Mouse (Mus musculus) hindbrain, embryonic 15.5 days (tissue): ENCODE results near the gene Gkn1. TPM values are rescaled to one million over a fixed set of nuclear protein-coding genes. Genes with fewer than 3 reads are reported as not detected.

Experiments
- ATAC-seq: fragments of 200-750 bp; cut with Nextera tagmentation; 2 replicates; pipeline ENCODE4 v1.8.0; 2017; ENCODE audit warnings: low read depth, moderate number of reproducible peaks, moderate TSS enrichment; ENCODE audit not compliant: low FRiP score
- H3K27ac ChIP-seq: fragments of 300-500 bp; sonication (generic); replicated peaks from 2 replicates; pipeline ENCODE4 v1.5.1; 2015; ENCODE audit warnings: mild to moderate bottlenecking, inconsistent platforms
- H3K27me3 ChIP-seq: fragments of 300-500 bp; sonication (generic); 2 replicates; pipeline ENCODE4 v1.6.1; 2015; ENCODE audit warnings: control low read depth, inconsistent platforms
- H3K36me3 ChIP-seq: fragments of 300-500 bp; sonication (generic); 2 replicates; pipeline ENCODE4 v1.6.1; 2015; ENCODE audit warnings: control low read depth, inconsistent platforms
- H3K4me1 ChIP-seq: fragments of 300-500 bp; sonication (generic); replicated peaks from 2 replicates; pipeline ENCODE4 v1.6.1; 2015; ENCODE audit warnings: control low read depth, inconsistent platforms
- H3K4me2 ChIP-seq: fragments of 300-500 bp; sonication (generic); 2 replicates; pipeline ENCODE4 v1.6.1; 2015; ENCODE audit warnings: moderate library complexity, mild to moderate bottlenecking, inconsistent platforms
- H3K4me3 ChIP-seq: fragments of 300-500 bp; sonication (generic); 2 replicates; pipeline ENCODE4 v1.5.1; 2015; ENCODE audit warnings: mild to moderate bottlenecking, inconsistent platforms
- H3K9ac ChIP-seq: fragments of 300-500 bp; sonication (generic); 2 replicates; pipeline ENCODE4 v1.6.1; 2015; ENCODE audit warnings: inconsistent platforms
- H3K9me3 ChIP-seq: fragments of 300-500 bp; sonication (generic); 2 replicates; pipeline ENCODE4 v1.6.1; 2016; ENCODE audit warnings: control low read depth, inconsistent platforms
- WGBS: fragments of 180-500 bp; shearing (Covaris S2); methylation state at CpG from one replicate; pipeline ENCODE4 v1.1.7; 2015; 5-methylcytosine and 5-hydroxymethylcytosine counted together
- polyA plus RNA-seq: library from polyadenylated mRNA; unstranded; fragments of >200 nt; fragmentation: Nextera tagmentation; extraction: Ambion mirVana; gene quantifications from 2 replicates; pipeline ENCODE4 v1.2.1, GENCODE M21; 2015

Gene Gkn1
- polyA plus RNA-seq, 1 experiment from 2014 or later: not detected

DNA sequence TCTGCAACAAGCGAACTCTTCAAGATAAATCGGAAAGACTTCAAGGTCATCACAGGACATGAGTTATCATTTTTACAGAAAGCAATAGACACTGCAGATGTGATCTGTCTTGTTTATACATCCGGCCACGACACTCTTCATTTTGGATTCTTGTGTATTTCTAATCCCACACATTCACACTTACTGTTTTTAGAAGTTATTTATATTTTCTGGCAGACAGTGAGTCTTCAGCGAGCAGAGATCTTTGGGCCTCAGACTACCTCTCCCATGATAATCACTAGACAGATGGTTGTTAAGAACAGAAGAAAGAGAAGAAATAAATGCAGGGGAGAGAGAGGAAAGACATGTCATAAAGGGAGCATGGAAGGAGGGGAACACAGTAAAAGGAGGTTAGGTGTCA is 18.5 kb upstream of the Gkn1 start:
- 92% methylated on average over 5 of the region's 5 CpGs for WGBS
- Histone ChIP-seq H3K27ac (no peak overlapping the region), H3K9me3 (no peaks in the 10 kb centered on the region), H3K36me3 (no peaks in the 10 kb centered on the region), H3K9ac (no peak overlapping the region), H3K4me2 (no peak overlapping the region), H3K27me3 (no peaks in the 10 kb centered on the region), H3K4me1 (no peaks in the 10 kb centered on the region), H3K4me3 (no peak overlapping the region)
- no peak for ATAC-seq

DNA sequence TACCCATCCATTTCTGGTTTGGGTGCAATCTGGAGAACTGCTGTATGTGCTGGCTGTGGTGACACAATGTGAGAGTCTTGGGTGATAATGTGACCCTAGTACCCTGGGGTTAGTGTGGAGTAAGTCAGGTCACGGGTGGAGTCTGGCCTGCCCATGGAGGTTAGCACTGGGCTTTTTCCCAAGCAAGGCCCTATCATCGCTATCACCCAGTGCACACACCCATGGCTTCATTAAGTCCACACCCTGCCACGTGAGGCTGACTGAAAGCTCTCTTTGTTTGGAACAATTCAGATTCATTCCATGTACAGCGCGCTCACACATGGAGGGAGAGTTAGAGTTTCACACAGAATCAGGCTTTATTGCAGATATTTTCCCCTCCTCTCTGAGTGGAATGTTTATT is 3.7 kb upstream of the Gkn1 start:
- Histone ChIP-seq H3K4me2 (no peak overlapping the region), H3K9ac (no peak overlapping the region), H3K4me3 (no peak overlapping the region), H3K27ac (no peak overlapping the region), H3K9me3 (no peaks in the 10 kb centered on the region), H3K27me3 (no peaks in the 10 kb centered on the region), H3K4me1 (no peaks in the 10 kb centered on the region), H3K36me3 (no peaks in the 10 kb centered on the region)
- ATAC-seq: no peak
- 64% methylated on average over 5 of the region's 5 CpGs for WGBS

DNA sequence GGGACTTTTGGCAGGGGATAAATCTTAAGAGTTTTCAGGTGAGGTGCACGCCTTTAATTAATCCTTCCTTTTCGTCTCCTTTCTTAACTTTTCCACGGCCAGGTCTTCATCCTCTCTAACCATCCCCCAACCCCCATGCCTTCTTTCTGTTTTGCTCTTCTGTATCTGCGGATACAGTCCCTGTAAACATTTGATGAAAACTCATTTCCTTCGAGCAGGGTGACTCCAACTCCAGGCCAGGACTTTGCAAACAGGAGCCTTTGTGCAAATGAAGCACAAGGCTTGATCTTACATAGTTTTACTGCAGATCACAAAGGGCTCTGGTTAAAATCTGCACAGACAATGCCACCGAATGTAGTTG is 14.8 kb downstream of the Gkn1 start:
- H3K9me3 ChIP-seq: no peaks in the 10 kb centered on the region
- 0 out of 2 replicates have a peak overlapping the region, but pooled peaks have one; percentile 63 for H3K4me3 ChIP-seq
- WGBS: 36% methylated on average over 6 of the region's 6 CpGs
- peak; percentile 5; the same call in 1 of the 2 replicates for ATAC-seq
- no peaks in the 10 kb centered on the region for H3K36me3 ChIP-seq
- no peak overlapping the region for H3K4me2 ChIP-seq
- H3K27me3 ChIP-seq: 0 out of 2 replicates have a peak, but pooled peaks cover 3% of the 10 kb centered on the region
- no peak overlapping the region for H3K27ac ChIP-seq
- H3K4me1 ChIP-seq: peaks cover 16% of the 10 kb centered on the region
- H3K9ac ChIP-seq: no peak overlapping the region

GRCm38 (mm10) chr6:87335091-87335934 is 15.4 kb downstream of the Gkn1 start, which contains the start of gene Antxr1:
Gene Antxr1, minus strand, starts transcription at chr6:87335821.
- Histone ChIP-seq H3K4me2 (peak within 1 kb of the TSS; percentile 86), H3K4me1 (peaks cover 16% of the 10 kb centered on the region), H3K36me3 (no peaks in the 10 kb centered on the region), H3K27me3 (0 out of 2 replicates have a peak, but pooled peaks cover 3% of the 10 kb centered on the region), H3K9me3 (no peaks in the 10 kb centered on the region), H3K9ac (peak within 1 kb of the TSS; percentile 67), H3K4me3 (peak within 1 kb of the TSS; percentile 63), H3K27ac (peak within 1 kb of the TSS; percentile 69)
- under 1% methylated on average over 54 of the region's 54 CpGs for WGBS
- peak; percentile 79 for ATAC-seq

DNA sequence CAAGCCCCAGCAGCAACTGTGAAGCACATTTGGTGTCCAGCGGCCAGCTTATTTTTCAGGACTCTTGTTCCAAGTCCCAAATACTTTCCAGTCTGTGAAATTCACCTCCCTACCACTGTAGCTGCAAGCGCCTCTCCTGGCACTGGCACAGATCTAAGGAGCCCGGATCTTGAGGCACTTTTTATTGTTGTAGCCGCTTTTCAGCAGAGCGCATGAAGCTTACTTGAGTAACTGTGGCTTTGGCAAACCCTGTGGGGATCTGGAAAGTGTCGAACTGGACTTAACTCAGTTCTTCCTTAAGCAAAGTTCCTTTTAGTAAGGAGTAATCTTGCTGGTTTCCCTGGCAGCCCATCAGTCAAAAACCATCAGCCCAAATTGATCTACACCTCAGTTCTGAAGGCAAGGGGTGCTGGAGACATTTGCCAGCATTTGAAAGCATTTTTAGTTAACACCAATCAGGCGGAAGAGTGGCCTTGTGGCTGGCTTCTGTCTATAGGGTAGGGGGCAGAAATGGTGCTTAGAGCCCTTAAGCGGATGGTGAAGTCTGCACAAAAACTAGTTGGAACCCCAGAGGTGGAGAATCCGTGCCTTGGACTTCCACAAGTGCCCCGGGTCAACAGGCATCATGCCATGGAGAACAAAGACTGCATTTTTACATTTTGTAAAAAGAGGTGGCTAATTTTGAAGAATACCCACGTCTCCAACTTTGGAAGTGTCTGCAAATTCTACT is 16.2 kb downstream of the Gkn1 start:
- Histone ChIP-seq H3K36me3 (no peaks in the 10 kb centered on the region), H3K4me1 (peaks cover 16% of the 10 kb centered on the region), H3K4me3 (peak overlapping the region; percentile 63), H3K27me3 (0 out of 2 replicates have a peak, but pooled peaks cover 3% of the 10 kb centered on the region), H3K4me2 (peak overlapping the region; percentile 86), H3K27ac (peak overlapping the region; percentile 69), H3K9me3 (no peaks in the 10 kb centered on the region), H3K9ac (peak overlapping the region; percentile 67)
- 10% methylated on average over 11 of the region's 11 CpGs for WGBS
- peak; percentile 67; the same call in 1 of the 2 replicates for ATAC-seq

- WGBS: 73% methylated on average over 2 of the region's 2 CpGs
- H3K9ac ChIP-seq: no peak overlapping the region
- H3K27me3 ChIP-seq: 0 out of 2 replicates have a peak, but pooled peaks cover 3% of the 10 kb centered on the region
- H3K27ac ChIP-seq: no peak overlapping the region
- peaks cover 25% of the 10 kb centered on the region for H3K4me1 ChIP-seq
- H3K36me3 ChIP-seq: no peaks in the 10 kb centered on the region
- ATAC-seq: no peak
- H3K4me3 ChIP-seq: no peak overlapping the region
- H3K9me3 ChIP-seq: no peaks in the 10 kb centered on the region
- H3K4me2 ChIP-seq: peak overlapping the region; percentile 86
Observed at GRCm38 (mm10) chr6:87332380-87332779, 18.4 kb downstream of the Gkn1 start.

GRCm38 (mm10) chr6:87328265-87329173 is 22.2 kb downstream of the Gkn1 start:
- no peaks in the 10 kb centered on the region for H3K9me3 ChIP-seq
- 0 out of 2 replicates have a peak, but pooled peaks cover 11% of the 10 kb centered on the region for H3K4me1 ChIP-seq
- 65% methylated on average over 22 of the region's 22 CpGs for WGBS
- H3K4me2 ChIP-seq: no peak overlapping the region
- H3K27ac ChIP-seq: no peak overlapping the region
- no peak overlapping the region for H3K9ac ChIP-seq
- H3K4me3 ChIP-seq: no peak overlapping the region
- ATAC-seq: 0 out of 2 replicates have a peak, but pooled peaks have one; percentile 45
- H3K36me3 ChIP-seq: no peaks in the 10 kb centered on the region
- H3K27me3 ChIP-seq: no peaks in the 10 kb centered on the region

DNA sequence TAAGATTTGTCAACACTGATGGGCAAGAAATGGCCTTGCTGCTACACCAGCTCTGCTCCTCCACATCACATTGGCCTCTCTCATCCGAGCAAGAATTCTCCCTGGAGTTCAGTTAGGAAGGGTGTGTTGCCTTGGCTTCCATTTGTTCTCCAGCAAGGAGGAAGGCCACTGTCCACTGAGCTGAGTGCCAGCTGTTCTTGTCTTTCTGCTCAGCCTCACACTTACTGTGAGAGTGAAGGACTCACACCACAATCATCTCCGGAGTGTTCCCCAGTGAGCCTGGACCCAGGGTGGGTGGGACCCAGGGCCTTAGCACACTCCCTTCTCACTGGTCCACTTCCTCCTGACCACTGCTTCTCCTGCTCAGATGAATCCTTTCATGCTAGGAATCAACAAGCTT is 23.8 kb downstream of the Gkn1 start:
- ATAC-seq: no peak
- 95% methylated on average over 2 of the region's 2 CpGs for WGBS
- Histone ChIP-seq H3K4me1 (0 out of 2 replicates have a peak, but pooled peaks cover 8% of the 10 kb centered on the region), H3K4me3 (no peak overlapping the region), H3K9ac (no peak overlapping the region), H3K4me2 (no peak overlapping the region), H3K36me3 (no peaks in the 10 kb centered on the region), H3K27me3 (no peaks in the 10 kb centered on the region), H3K27ac (no peak overlapping the region), H3K9me3 (no peaks in the 10 kb centered on the region)

DNA sequence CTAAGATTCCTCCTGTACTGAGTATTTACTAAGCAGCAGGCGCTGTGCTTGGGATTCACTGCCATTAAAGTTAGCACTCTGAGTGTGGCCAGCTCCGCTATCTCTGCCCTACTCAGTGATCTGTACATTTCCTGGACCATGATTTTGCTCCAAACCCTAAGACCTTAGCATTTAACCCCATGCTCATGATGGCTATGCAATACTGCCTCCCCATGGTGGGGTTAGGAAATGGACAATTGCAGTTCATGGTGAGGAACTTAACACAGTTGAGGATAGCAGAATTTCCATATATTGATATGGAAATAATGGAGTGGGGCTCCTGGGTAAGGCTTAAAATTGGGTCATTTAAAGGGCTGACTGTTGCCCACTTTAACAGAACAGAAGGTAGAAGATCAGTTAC is 27.4 kb downstream of the Gkn1 start:
- no peaks in the 10 kb centered on the region for H3K36me3 ChIP-seq
- ATAC-seq: no peak

DNA sequence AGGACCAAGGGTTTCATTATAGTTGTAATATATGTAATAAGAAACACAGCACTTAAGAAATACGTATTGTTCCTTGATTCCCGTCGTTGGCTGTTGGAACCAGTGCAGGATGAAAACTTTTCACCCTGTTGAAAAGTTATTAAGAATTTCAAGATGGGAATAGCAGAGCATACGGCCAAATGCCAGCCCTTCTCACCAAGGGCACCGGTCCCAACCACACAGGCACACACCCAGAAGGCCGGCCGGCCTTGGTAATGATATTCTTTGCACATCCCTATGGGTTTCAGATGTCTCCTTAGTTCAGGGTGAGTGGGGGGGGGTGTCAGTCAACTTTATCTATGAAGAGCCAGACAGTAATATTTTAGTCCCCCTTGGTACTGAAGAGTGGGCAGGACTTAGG is 32.1 kb downstream of the Gkn1 start:
- ATAC-seq: no peak
- Histone ChIP-seq H3K4me1 (0 out of 2 replicates have a peak, but pooled peaks cover 3% of the 10 kb centered on the region), H3K4me2 (no peak overlapping the region), H3K27ac (no peak overlapping the region), H3K4me3 (no peak overlapping the region), H3K36me3 (no peaks in the 10 kb centered on the region), H3K27me3 (no peaks in the 10 kb centered on the region), H3K9ac (no peak overlapping the region), H3K9me3 (no peaks in the 10 kb centered on the region)
- 92% methylated on average over 7 of the region's 7 CpGs for WGBS

More for the DNA sequence above, 27.4 kb downstream of the Gkn1 start:
- 0 out of 2 replicates have a peak, but pooled peaks cover 4% of the 10 kb centered on the region for H3K4me1 ChIP-seq
- H3K9me3 ChIP-seq: no peaks in the 10 kb centered on the region
- H3K4me3 ChIP-seq: no peak overlapping the region
- H3K4me2 ChIP-seq: no peak overlapping the region
- H3K27me3 ChIP-seq: no peaks in the 10 kb centered on the region
- 90% methylated on average over 2 of the region's 2 CpGs for WGBS
- H3K9ac ChIP-seq: no peak overlapping the region
- H3K27ac ChIP-seq: no peak overlapping the region

DNA sequence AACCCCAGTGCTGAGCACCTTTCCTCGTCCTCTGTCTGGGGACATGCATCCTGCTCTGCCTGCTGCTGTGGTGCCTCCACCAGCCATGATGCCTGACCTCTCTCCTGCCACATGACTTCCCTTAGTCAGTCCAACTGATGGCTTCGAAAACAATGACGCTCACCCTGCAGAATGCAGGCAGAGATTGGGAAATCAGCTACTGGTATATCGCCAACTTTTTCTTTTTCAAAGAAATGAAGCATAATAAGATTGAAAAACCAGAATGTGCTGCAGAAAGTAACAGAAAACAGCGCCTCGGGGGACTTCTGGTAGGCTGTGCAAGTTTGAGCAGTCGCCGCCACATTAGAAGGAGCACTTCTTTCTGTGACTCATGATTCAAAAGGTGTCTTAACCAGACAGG is 33.8 kb downstream of the Gkn1 start:
- H3K9me3 ChIP-seq: no peaks in the 10 kb centered on the region
- no peaks in the 10 kb centered on the region for H3K36me3 ChIP-seq
- no peaks in the 10 kb centered on the region for H3K27me3 ChIP-seq
- H3K4me2 ChIP-seq: no peak overlapping the region
- 81% methylated on average over 8 of the region's 8 CpGs for WGBS
- H3K27ac ChIP-seq: no peak overlapping the region
- no peak overlapping the region for H3K9ac ChIP-seq
- no peak overlapping the region for H3K4me3 ChIP-seq
- 0 out of 2 replicates have a peak, but pooled peaks cover 5% of the 10 kb centered on the region for H3K4me1 ChIP-seq
- no peak for ATAC-seq
